ENCODE assay signal across 12 mouse cellular contexts in genomic region chr12:21438750-21439394, GRCm38 (mm10). TPM values are rescaled to one million over a fixed set of nuclear protein-coding genes. Genes with fewer than 3 reads are reported as not detected.
DNase-seq lines count a peak whose midpoint lies in the region; ATAC-seq lines count a peak whose summit lies in the region.
"Had no signal": no experiment of that assay in that cellular context is flagged by ENCODE, and none has a peak within 500 bp of the region (broad histone marks: within the 10 kb centered on the region; RNA-seq: fewer than 3 reads in every experiment).

No protein-coding gene starts in this region.

- no peaks in the 10 kb centered on the region for H3K27me3 ChIP-seq in liver, embryonic 13.5 days
- H3K27me3 ChIP-seq in liver, embryonic 11.5 days (replicated peaks; ENCODE audit: control insufficient read depth, insufficient read depth, low read length) = no peaks in the 10 kb centered on the region
- H3K27me3 ChIP-seq: heart, embryonic 15.5 days; intestine, embryonic 15.5 days had no signal

- H3K9ac ChIP-seq in liver, embryonic 13.5 days = no peak overlapping the region
- H3K9ac ChIP-seq in liver, embryonic 11.5 days (ENCODE audit: low read depth, low read length) = no peak overlapping the region
- H3K9ac ChIP-seq: heart, embryonic 15.5 days; intestine, embryonic 15.5 days had no signal

- no peaks in the 10 kb centered on the region for H3K36me3 ChIP-seq in liver, embryonic 13.5 days
- no peaks in the 10 kb centered on the region for H3K36me3 ChIP-seq in liver, embryonic 11.5 days (ENCODE audit: control insufficient read depth, insufficient read depth, low read length)
- H3K36me3 ChIP-seq: embryonic facial prominence, embryonic 10.5 days; heart, embryonic 15.5 days; intestine, embryonic 15.5 days had no signal

- peaks cover 6% of the 10 kb centered on the region; the same call in 1 of the 2 replicates for H3K4me1 ChIP-seq in liver, embryonic 13.5 days (replicated peaks)
- H3K4me1 ChIP-seq in liver, embryonic 11.5 days (replicated peaks; ENCODE audit: control insufficient read depth, insufficient read depth, low read length) = no peaks in the 10 kb centered on the region; the same call in 1 of the 2 replicates
- H3K4me1 ChIP-seq: heart, embryonic 15.5 days; intestine, embryonic 15.5 days had no signal

- no peak overlapping the region for H3K4me3 ChIP-seq in liver, embryonic 13.5 days (replicated peaks)
- H3K4me3 ChIP-seq in liver, embryonic 11.5 days (ENCODE audit: low read depth, low read length) = no peak overlapping the region
- H3K4me3 ChIP-seq: embryonic facial prominence, embryonic 10.5 days; heart, embryonic 15.5 days; intestine, embryonic 15.5 days had no signal

- no peak overlapping the region for H3K27ac ChIP-seq in liver, embryonic 13.5 days
- no peak overlapping the region for H3K27ac ChIP-seq in liver, embryonic 11.5 days (ENCODE audit: low read depth, low read length)
- H3K27ac ChIP-seq: embryonic facial prominence, embryonic 10.5 days; heart, embryonic 15.5 days; intestine, embryonic 15.5 days had no signal

- ATAC-seq in liver, embryonic 13.5 days (ENCODE audit: low read depth) = peak; percentile 48; the same call in 1 of the 2 replicates
- ATAC-seq in liver, embryonic 11.5 days (replicated peaks; ENCODE audit: low FRiP score) = no peak; the same call in 1 of the 2 replicates
- ATAC-seq: intestine, embryonic 15.5 days had no signal

- 57% methylated on average over 4 of the region's 4 CpGs for WGBS in liver, embryonic 13.5 days (ENCODE audit: insufficient replicate concordance)
- whole genome bisulfite sequencing in liver, embryonic 11.5 days = 65% methylated on average over 4 of the region's 4 CpGs

- H3K4me2 ChIP-seq in liver, embryonic 13.5 days = no peak overlapping the region
- no peak overlapping the region for H3K4me2 ChIP-seq in liver, embryonic 11.5 days
- H3K4me2 ChIP-seq: heart, embryonic 15.5 days; intestine, embryonic 15.5 days had no signal

- no peaks in the 10 kb centered on the region for H3K9me3 ChIP-seq in liver, embryonic 13.5 days (replicated peaks)
- no peaks in the 10 kb centered on the region for H3K9me3 ChIP-seq in liver, embryonic 11.5 days (ENCODE audit: control insufficient read depth, low read length)
- H3K9me3 ChIP-seq: embryonic facial prominence, embryonic 10.5 days; heart, embryonic 15.5 days; intestine, embryonic 15.5 days had no signal

- peak; percentile 30 for DNase-seq in embryo, embryonic 11 days
- no peak for DNase-seq in embryo, embryonic 10 days (ENCODE audit: low spot score)
- no peak for DNase-seq in liver, embryonic 13.5 days
- no peak for DNase-seq in liver, embryonic 11.5 days (ENCODE audit: low spot score)
- DNase-seq in kidney, postnatal 14 days = peak; percentile 36
- DNase-seq in testis, postnatal 10 days (ENCODE audit: low spot score) = peak; percentile 70
- DNase-seq in adrenal gland, adult 8-10 months = no peak
- DNase-seq in gastrocnemius, postnatal 4 days (ENCODE audit: low spot score in 2 of 2) = no peak
- DNase-seq: gastrocnemius, postnatal 36 days had no signal

RNA-seq across cellular contexts. Expression of gene Ywhaq, which starts 21.4 kb away (rescaled TPM):
- polyA plus RNA-seq in liver, embryonic 13.5 days (2015; fragmentation: Nextera tagmentation; extraction: Ambion mirVana) = 262 and 303 TPM in 2 replicates
- 521 and 564 TPM in 2 replicates for polyA plus RNA-seq in liver, embryonic 11.5 days (2014; fragmentation: Nextera tagmentation; extraction: Ambion mirVana)
- 100 to 1,000 TPM; 274 to 364 (median 289) TPM for total RNA-seq in adrenal gland, adult 8-10 months (2022)
- 100 to 1,000 TPM; 146 to 156 TPM for total RNA-seq in gastrocnemius, postnatal 4 days (2021)

Comparison
In these comparisons a context has a peak if more than half of its experiments do, and no peak if none do; other contexts are left out.
1. DNase-seq: peak in embryo, embryonic 11 days (single experiment), kidney, postnatal 14 days (single experiment) and testis, postnatal 10 days (single experiment); none in embryo, embryonic 10 days (single experiment), liver, embryonic 13.5 days (single experiment), liver, embryonic 11.5 days (single experiment), adrenal gland, adult 8-10 months (single experiment) and gastrocnemius, postnatal 4 days (0 of 2).